Mouse (Mus musculus) B cell, adult 62 days (primary cell): ENCODE measurements around the gene Btbd35f14. TPM values are rescaled to one million over a fixed set of nuclear protein-coding genes. Genes with fewer than 3 reads are reported as not detected.

ENCODE experiments used
- total RNA-seq: library from RNA; stranded (reverse); gene quantifications from 4 replicates; pipeline ENCODE4 v1.2.4, GENCODE M21; 2023

Btbd35f14 gene
- total RNA-seq: not detected in 4 replicates

DNA sequence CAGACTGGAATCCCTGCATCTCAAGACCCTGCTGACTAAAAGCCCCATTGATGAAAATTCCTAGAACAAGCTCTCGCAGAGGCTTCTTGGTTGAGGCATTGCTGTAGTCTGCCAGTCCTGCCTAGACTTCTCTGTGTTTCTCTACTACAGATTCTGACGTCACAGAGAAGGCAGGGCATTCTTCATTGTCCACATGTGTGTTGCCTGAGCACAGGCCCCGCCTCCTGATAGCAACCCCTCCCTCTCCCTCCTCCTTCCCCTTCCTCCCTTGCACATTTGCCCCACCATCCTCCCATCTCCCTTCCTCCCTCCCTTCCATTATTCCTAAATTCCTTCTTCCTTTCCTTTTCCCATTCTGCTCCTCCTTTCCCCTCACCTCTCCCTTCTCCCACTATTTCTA, at the start of gene Btbd35f14:
TSS of gene Btbd35f14 (minus strand) at position 101 of the 400 bp plus-strand sequence.

DNA sequence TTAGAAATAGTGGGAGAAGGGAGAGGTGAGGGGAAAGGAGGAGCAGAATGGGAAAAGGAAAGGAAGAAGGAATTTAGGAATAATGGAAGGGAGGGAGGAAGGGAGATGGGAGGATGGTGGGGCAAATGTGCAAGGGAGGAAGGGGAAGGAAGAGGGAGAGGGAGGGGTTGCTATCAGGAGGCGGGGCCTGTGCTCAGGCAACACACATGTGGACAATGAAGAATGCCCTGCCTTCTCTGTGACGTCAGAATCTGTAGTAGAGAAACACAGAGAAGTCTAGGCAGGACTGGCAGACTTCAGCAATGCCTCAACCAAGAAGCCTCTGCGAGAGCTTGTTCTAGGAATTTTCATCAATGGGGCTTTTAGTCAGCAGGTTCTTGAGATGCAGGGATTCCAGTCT, 45.3 kb downstream of the Btbd35f14 start, which contains the start of gene Btbd35f13:
TSS of gene Btbd35f13 (plus strand) at position 301 of the 400 bp plus-strand sequence.

Other genes with a start within 250 kb of the Btbd35f14 start
- gene Btbd35f15, start 125.0 kb downstream of the Btbd35f14 start, total RNA-seq: not detected in 4 replicates
- not detected in 4 replicates for gene Btbd35f13, start 45.2 kb downstream of the Btbd35f14 start, total RNA-seq